Mouse (Mus musculus): ENCODE data around the gene Pex14. TPM values are rescaled to one million over a fixed set of nuclear protein-coding genes. Genes with fewer than 3 reads are reported as not detected.
A peak's percentile ranks its signal among the peaks of the same experiment; 100 is the strongest.

Gene Pex14
- polyA plus RNA-seq, 1 experiment from 2014 or later: 42.4 TPM

DNA sequence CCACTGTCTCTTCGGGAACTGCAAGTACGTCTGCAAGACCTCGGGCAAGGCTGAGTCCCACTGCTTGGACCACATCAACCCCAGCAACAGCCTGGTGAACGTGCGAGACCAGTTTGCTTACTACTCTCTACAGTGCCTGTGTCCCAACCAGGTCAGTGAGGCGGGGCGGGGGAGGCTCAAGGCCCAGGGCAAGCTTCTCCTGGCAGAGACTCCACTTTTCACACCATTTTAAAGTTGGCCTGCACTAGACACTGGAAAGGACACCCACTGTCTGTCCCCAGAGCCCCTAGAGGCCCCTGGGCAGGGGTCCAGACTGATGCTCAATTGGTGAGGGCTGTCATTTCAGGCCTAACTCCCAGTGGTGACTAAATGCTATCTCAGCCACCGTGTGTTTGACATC is 153.6 kb downstream of the Pex14 start:
- Histone ChIP-seq H3K27ac (ENCODE audit: low read depth, low read length) (no peak overlapping the region), H3K9me3 (ENCODE audit: control insufficient read depth, low read length) (no peaks in the 10 kb centered on the region), H3K27me3 (ENCODE audit: control insufficient read depth, insufficient read depth, low read length) (peaks cover 5% of the 10 kb centered on the region), H3K4me2 (replicated peaks; ENCODE audit: low read depth, low read length) (no peak overlapping the region), H3K36me3 (ENCODE audit: control insufficient read depth, insufficient read depth, low read length) (no peaks in the 10 kb centered on the region), H3K9ac (ENCODE audit: low read depth, low read length) (no peak overlapping the region), H3K4me1 (ENCODE audit: control insufficient read depth, insufficient read depth, low read length) (peaks cover 32% of the 10 kb centered on the region), H3K4me3 (ENCODE audit: low read length) (no peak overlapping the region)
- 91% methylated on average over 8 of the region's 8 CpGs for WGBS
- no peak for ATAC-seq (ENCODE audit: low FRiP score, low TSS enrichment)

DNA sequence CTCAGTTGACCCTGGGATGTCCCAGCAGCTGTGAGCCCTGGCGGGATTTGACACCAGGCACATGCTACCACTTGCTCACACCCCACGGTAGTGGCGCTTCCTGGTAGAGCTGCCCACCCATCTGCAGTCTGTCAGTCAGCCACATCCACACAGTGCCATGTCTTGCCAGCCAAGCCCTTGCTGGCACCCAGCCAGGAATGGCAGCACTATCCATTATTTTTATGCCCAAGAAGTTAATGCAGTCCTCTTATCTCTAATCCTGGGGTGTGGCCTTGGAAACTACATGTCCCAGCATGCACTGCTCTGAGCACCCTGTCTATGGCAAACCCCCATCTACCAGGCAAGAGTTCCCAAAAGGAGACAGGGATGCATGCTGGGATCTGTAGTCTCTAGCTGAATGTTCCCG is 154.2 kb downstream of the Pex14 start:
- Histone ChIP-seq H3K36me3 (ENCODE audit: control insufficient read depth, insufficient read depth, low read length) (no peaks in the 10 kb centered on the region), H3K27me3 (ENCODE audit: control insufficient read depth, insufficient read depth, low read length) (no peaks in the 10 kb centered on the region)

GRCm38 (mm10) chr4:148943099-148943498 is 156.6 kb downstream of the Pex14 start:
- no peak overlapping the region for H3K4me2 ChIP-seq (replicated peaks; ENCODE audit: low read depth, low read length)
- H3K27me3 ChIP-seq (ENCODE audit: control insufficient read depth, insufficient read depth, low read length): no peaks in the 10 kb centered on the region
- H3K9ac ChIP-seq (ENCODE audit: low read depth, low read length): no peak overlapping the region
- no peak overlapping the region for H3K4me3 ChIP-seq (ENCODE audit: low read length)
- no peak for ATAC-seq (ENCODE audit: low FRiP score, low TSS enrichment)
- H3K4me1 ChIP-seq (ENCODE audit: control insufficient read depth, insufficient read depth, low read length): peaks cover 32% of the 10 kb centered on the region
- no peaks in the 10 kb centered on the region for H3K9me3 ChIP-seq (ENCODE audit: control insufficient read depth, low read length)
- WGBS: 30% methylated on average over 5 of the region's 5 CpGs
- peaks cover 7% of the 10 kb centered on the region; the same call in 1 of the 2 replicates for H3K36me3 ChIP-seq (ENCODE audit: control insufficient read depth, insufficient read depth, low read length)
- no peak overlapping the region for H3K27ac ChIP-seq (ENCODE audit: low read depth, low read length)

More for the DNA sequence above, 154.2 kb downstream of the Pex14 start:
- H3K9ac ChIP-seq (ENCODE audit: low read depth, low read length): no peak overlapping the region
- no peak overlapping the region for H3K4me3 ChIP-seq (ENCODE audit: low read length)
- H3K27ac ChIP-seq (ENCODE audit: low read depth, low read length): no peak overlapping the region
- WGBS: 79% methylated on average over 4 of the region's 4 CpGs
- H3K4me1 ChIP-seq (ENCODE audit: control insufficient read depth, insufficient read depth, low read length): peaks cover 34% of the 10 kb centered on the region
- no peaks in the 10 kb centered on the region for H3K9me3 ChIP-seq (ENCODE audit: control insufficient read depth, low read length)
- ATAC-seq (ENCODE audit: low FRiP score, low TSS enrichment): no peak
- H3K4me2 ChIP-seq (replicated peaks; ENCODE audit: low read depth, low read length): no peak overlapping the region

DNA sequence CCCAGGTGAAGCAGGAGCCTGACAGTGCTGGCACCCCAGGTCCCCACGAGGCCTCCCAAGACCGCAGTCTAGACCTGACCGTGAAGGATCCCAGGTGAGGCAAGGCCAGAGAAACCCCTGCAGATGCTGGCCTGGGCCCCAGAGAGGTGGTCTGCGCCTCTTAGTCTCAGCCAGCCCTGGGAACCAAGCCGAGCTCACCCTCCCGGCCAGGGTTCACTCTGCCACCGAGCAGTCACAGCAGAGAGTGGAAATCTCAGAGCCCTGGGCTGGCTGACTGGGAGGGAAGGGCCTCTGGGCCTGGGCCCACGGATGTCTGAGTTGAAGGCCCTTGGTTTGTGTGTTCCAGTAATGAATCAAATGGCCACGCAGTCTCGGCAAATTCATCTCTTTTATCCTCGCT is 158.4 kb downstream of the Pex14 start:
- 42% methylated on average over 11 of the region's 11 CpGs for WGBS
- H3K9ac ChIP-seq (ENCODE audit: low read depth, low read length): peak overlapping the region; percentile 1; the same call in 1 of the 2 replicates

DNA sequence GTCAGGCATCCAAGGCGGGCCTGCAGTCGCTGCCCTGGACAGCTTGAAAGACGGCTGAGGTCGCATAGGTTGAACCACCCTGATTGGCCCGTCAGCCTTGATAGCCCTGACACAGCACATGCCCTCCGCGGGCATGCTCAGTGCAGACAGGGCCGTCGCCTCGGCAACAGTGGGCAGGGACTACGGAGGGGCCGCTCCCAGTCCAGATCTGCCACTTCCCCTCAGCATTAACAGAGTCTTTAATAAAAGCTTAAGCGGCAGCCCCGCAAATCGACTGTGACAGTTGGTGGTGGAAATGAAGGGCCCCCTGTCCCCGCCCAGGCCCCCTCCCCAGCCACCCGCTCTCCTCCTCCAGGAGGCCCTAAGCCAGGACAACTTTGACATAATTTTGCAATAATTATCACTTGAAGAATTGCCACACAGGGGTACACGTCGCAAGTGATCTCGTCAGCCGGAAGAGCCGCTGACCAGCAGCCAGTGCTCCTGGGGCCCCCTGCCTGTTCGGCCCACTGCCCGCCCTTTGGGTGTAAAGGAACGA is 158.9 kb downstream of the Pex14 start:
- Histone ChIP-seq H3K27ac (ENCODE audit: low read depth, low read length) (peak overlapping the region; percentile 53), H3K4me2 (replicated peaks; ENCODE audit: low read depth, low read length) (peak overlapping the region; percentile 25; the same call in 1 of the 2 replicates), H3K9me3 (ENCODE audit: control insufficient read depth, low read length) (no peaks in the 10 kb centered on the region), H3K27me3 (ENCODE audit: control insufficient read depth, insufficient read depth, low read length) (no peaks in the 10 kb centered on the region; the same call in 1 of the 2 replicates), H3K9ac (ENCODE audit: low read depth, low read length) (0 out of 2 replicates have a peak overlapping the region, but pooled peaks have one; percentile 1), H3K4me1 (ENCODE audit: control insufficient read depth, insufficient read depth, low read length) (peaks cover 24% of the 10 kb centered on the region), H3K4me3 (ENCODE audit: low read length) (no peak overlapping the region), H3K36me3 (ENCODE audit: control insufficient read depth, insufficient read depth, low read length) (peaks cover 7% of the 10 kb centered on the region; the same call in 1 of the 2 replicates)
- WGBS: 7% methylated on average over 25 of the region's 25 CpGs
- peak; percentile 93 for ATAC-seq (ENCODE audit: low FRiP score, low TSS enrichment)

More for the DNA sequence above, 158.4 kb downstream of the Pex14 start:
- H3K9me3 ChIP-seq (ENCODE audit: control insufficient read depth, low read length): no peaks in the 10 kb centered on the region
- peaks cover 24% of the 10 kb centered on the region for H3K4me1 ChIP-seq (ENCODE audit: control insufficient read depth, insufficient read depth, low read length)
- H3K36me3 ChIP-seq (ENCODE audit: control insufficient read depth, insufficient read depth, low read length): peaks cover 7% of the 10 kb centered on the region; the same call in 1 of the 2 replicates
- peak overlapping the region; percentile 25; the same call in 1 of the 2 replicates for H3K4me2 ChIP-seq (replicated peaks; ENCODE audit: low read depth, low read length)
- peak overlapping the region; percentile 39 for H3K27ac ChIP-seq (ENCODE audit: low read depth, low read length)
- H3K27me3 ChIP-seq (ENCODE audit: control insufficient read depth, insufficient read depth, low read length): no peaks in the 10 kb centered on the region; the same call in 1 of the 2 replicates
- no peak overlapping the region for H3K4me3 ChIP-seq (ENCODE audit: low read length)
- ATAC-seq (ENCODE audit: low FRiP score, low TSS enrichment): 0 out of 2 replicates have a peak, but pooled peaks have one; percentile 9

DNA sequence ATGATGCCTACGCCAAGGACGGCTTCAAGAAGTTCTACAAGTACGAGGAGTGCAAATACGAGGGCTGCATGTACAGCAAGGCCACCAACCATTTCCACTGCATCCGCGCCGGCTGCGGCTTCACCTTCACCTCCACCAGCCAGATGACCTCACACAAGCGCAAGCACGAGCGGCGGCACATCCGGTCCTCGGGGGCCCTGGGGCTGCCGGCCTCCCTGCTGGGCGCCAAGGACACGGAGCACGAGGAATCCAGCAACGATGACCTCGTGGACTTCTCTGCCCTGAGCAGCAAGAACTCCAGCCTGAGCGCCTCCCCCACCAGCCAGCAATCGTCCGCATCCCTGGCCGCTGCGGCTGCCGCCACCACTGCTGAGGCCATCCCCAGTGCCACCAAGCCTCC is 161.1 kb downstream of the Pex14 start:
- WGBS: 74% methylated on average over 26 of the region's 26 CpGs
- peaks cover 24% of the 10 kb centered on the region for H3K4me1 ChIP-seq (ENCODE audit: control insufficient read depth, insufficient read depth, low read length)
- no peak overlapping the region for H3K27ac ChIP-seq (ENCODE audit: low read depth, low read length)
- no peaks in the 10 kb centered on the region; the same call in 1 of the 2 replicates for H3K27me3 ChIP-seq (ENCODE audit: control insufficient read depth, insufficient read depth, low read length)
- no peaks in the 10 kb centered on the region for H3K9me3 ChIP-seq (ENCODE audit: control insufficient read depth, low read length)
- no peak overlapping the region for H3K9ac ChIP-seq (ENCODE audit: low read depth, low read length)
- no peak overlapping the region for H3K4me3 ChIP-seq (ENCODE audit: low read length)
- no peak overlapping the region for H3K4me2 ChIP-seq (replicated peaks; ENCODE audit: low read depth, low read length)
- H3K36me3 ChIP-seq (ENCODE audit: control insufficient read depth, insufficient read depth, low read length): peaks cover 7% of the 10 kb centered on the region; the same call in 1 of the 2 replicates
- ATAC-seq (ENCODE audit: low FRiP score, low TSS enrichment): no peak

- no peak overlapping the region for H3K27ac ChIP-seq (ENCODE audit: low read depth, low read length)
- peaks cover 9% of the 10 kb centered on the region; the same call in 1 of the 2 replicates for H3K36me3 ChIP-seq (ENCODE audit: control insufficient read depth, insufficient read depth, low read length)
- 87% methylated on average over 12 of the region's 12 CpGs for WGBS
- H3K4me3 ChIP-seq (ENCODE audit: low read length): no peak overlapping the region
- ATAC-seq (ENCODE audit: low FRiP score, low TSS enrichment): no peak
- peaks cover 5% of the 10 kb centered on the region; the same call in 1 of the 2 replicates for H3K27me3 ChIP-seq (ENCODE audit: control insufficient read depth, insufficient read depth, low read length)
- H3K9ac ChIP-seq (ENCODE audit: low read depth, low read length): no peak overlapping the region
- H3K4me2 ChIP-seq (replicated peaks; ENCODE audit: low read depth, low read length): no peak overlapping the region
- peaks cover 27% of the 10 kb centered on the region for H3K4me1 ChIP-seq (ENCODE audit: control insufficient read depth, insufficient read depth, low read length)
- no peaks in the 10 kb centered on the region for H3K9me3 ChIP-seq (ENCODE audit: control insufficient read depth, low read length)
Observed at GRCm38 (mm10) chr4:148936727-148937126, 162.9 kb downstream of the Pex14 start.

GRCm38 (mm10) chr4:148936111-148936510 is 163.6 kb downstream of the Pex14 start:
- H3K4me3 ChIP-seq (ENCODE audit: low read length): no peak overlapping the region
- H3K4me1 ChIP-seq (ENCODE audit: control insufficient read depth, insufficient read depth, low read length): peaks cover 22% of the 10 kb centered on the region
- peaks cover 9% of the 10 kb centered on the region; the same call in 1 of the 2 replicates for H3K36me3 ChIP-seq (ENCODE audit: control insufficient read depth, insufficient read depth, low read length)
- WGBS: 87% methylated on average over 12 of the region's 12 CpGs
- H3K4me2 ChIP-seq (replicated peaks; ENCODE audit: low read depth, low read length): no peak overlapping the region
- H3K27me3 ChIP-seq (ENCODE audit: control insufficient read depth, insufficient read depth, low read length): peaks cover 5% of the 10 kb centered on the region; the same call in 1 of the 2 replicates
- no peaks in the 10 kb centered on the region for H3K9me3 ChIP-seq (ENCODE audit: control insufficient read depth, low read length)
- no peak overlapping the region for H3K27ac ChIP-seq (ENCODE audit: low read depth, low read length)
- no peak for ATAC-seq (ENCODE audit: low FRiP score, low TSS enrichment)
- H3K9ac ChIP-seq (ENCODE audit: low read depth, low read length): no peak overlapping the region

- Histone ChIP-seq H3K9me3 (ENCODE audit: control insufficient read depth, low read length) (no peaks in the 10 kb centered on the region), H3K36me3 (ENCODE audit: control insufficient read depth, insufficient read depth, low read length) (peaks cover 9% of the 10 kb centered on the region; the same call in 1 of the 2 replicates), H3K4me1 (ENCODE audit: control insufficient read depth, insufficient read depth, low read length) (peaks cover 14% of the 10 kb centered on the region), H3K9ac (ENCODE audit: low read depth, low read length) (no peak overlapping the region), H3K27ac (ENCODE audit: low read depth, low read length) (no peak overlapping the region), H3K4me3 (ENCODE audit: low read length) (no peak overlapping the region), H3K27me3 (ENCODE audit: control insufficient read depth, insufficient read depth, low read length) (peaks cover 5% of the 10 kb centered on the region; the same call in 1 of the 2 replicates), H3K4me2 (replicated peaks; ENCODE audit: low read depth, low read length) (no peak overlapping the region)
- no peak for ATAC-seq (ENCODE audit: low FRiP score, low TSS enrichment)
- 32% methylated on average over 13 of the region's 13 CpGs for WGBS
Observed at GRCm38 (mm10) chr4:148935211-148935610, 164.5 kb downstream of the Pex14 start.

Measured in kidney, embryonic 14.5 days (tissue).